Mouse (Mus musculus): ENCODE measurements around the gene BC049762. TPM values are rescaled to one million over a fixed set of nuclear protein-coding genes. Genes with fewer than 3 reads are reported as not detected.

BC049762 gene
- total and polyA plus RNA-seq, 3 experiments = 0.11 TPM; not detected in 2

DNA sequence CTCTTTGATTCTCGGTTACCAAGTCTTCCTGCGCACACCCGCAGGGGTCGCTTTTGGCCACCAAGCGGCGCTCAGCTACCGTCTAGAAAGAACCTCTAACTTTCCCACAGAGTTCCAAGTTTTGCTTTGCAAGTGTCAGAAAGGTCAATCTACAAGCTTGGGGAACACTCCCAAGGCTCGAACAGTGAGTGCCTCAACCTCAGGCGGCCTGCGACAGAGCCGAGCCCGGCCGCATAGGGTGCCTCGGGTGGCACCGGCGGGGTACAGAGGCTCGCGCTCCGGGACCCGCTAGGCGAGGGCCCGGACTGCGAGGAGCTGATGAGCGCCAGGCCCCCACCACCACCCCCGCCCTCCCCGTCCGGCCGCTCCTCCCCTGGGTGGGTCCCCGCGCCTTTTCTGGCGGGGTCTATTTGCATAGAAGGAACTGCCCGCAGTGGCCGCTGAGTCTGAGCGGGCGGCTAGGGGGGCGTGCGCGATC, 26.8 kb upstream of the BC049762 start, which contains the start of gene Col23a1:
Gene Col23a1 (plus strand): TSS at position 357 of the 478 bp plus-strand sequence.
- no peaks in the 10 kb centered on the region for H3K79me2 ChIP-seq (ENCODE audit: control insufficient read depth, insufficient read depth, low read length, poor library complexity)
- H3K4me3 ChIP-seq (ENCODE audit: control insufficient read depth in 1 of 2, insufficient read depth in 1 of 2, low read depth in 2 of 2, low read length in 2 of 2) = no peak within 1 kb of the TSS
- H3K27me3 ChIP-seq (ENCODE audit: control insufficient read depth in 1 of 2, insufficient read depth in 2 of 2, low read length in 2 of 2) = no peaks in the 10 kb centered on the region
- TF ChIP-seq EP300 (IDR thresholded peaks at IDR 0.05; ENCODE audit: low read depth in 1 of 2, low read length in 2 of 2) = no peak
- no peak for TF ChIP-seq GABPA (IDR thresholded peaks at IDR 0.05; ENCODE audit: low read depth, low read length)
- peak in 1 of 3 experiments; percentile 3; a peak in 1 of 6 replicates for TF ChIP-seq CTCF (IDR thresholded peaks at IDR 0.05 in 2 of 3, conservative IDR thresholded peaks at IDR 0.05 in 1 of 3; ENCODE audit: control insufficient read depth in 1 of 3, insufficient read depth in 1 of 3, low read depth in 2 of 3, low read length in 3 of 3, poor library complexity in 1 of 3, severe bottlenecking in 1 of 3)
- TF ChIP-seq UBTF (IDR thresholded peaks at IDR 0.05; ENCODE audit: borderline replicate concordance, insufficient read depth, low read depth, low read length) = no peak
- no peak for TF ChIP-seq POLR2AphosphoS5 (IDR thresholded peaks at IDR 0.05; ENCODE audit: borderline replicate concordance, low read depth, low read length)
- no peak for TF ChIP-seq BHLHE40 (IDR thresholded peaks at IDR 0.05; ENCODE audit: borderline replicate concordance, low read depth, low read length)
- H3K27ac ChIP-seq (ENCODE audit: control insufficient read depth, low read depth, low read length) = no peak within 1 kb of the TSS
- no peaks in the 10 kb centered on the region for H3K4me1 ChIP-seq (ENCODE audit: control insufficient read depth in 1 of 2, insufficient read depth in 2 of 2, low read length in 2 of 2)
- DNase-seq (ENCODE audit: low read depth, low spot score) = no peak
- no peaks in the 10 kb centered on the region for H3K9me3 ChIP-seq (replicated peaks; ENCODE audit: insufficient read depth, low read length)
- H3K36me3 ChIP-seq (ENCODE audit: control insufficient read depth in 1 of 2, insufficient read depth in 2 of 2, low read length in 2 of 2) = no peaks in the 10 kb centered on the region
- H3K9ac ChIP-seq (ENCODE audit: control insufficient read depth, low read depth, low read length, poor library complexity, severe bottlenecking) = no peak within 1 kb of the TSS

DNA sequence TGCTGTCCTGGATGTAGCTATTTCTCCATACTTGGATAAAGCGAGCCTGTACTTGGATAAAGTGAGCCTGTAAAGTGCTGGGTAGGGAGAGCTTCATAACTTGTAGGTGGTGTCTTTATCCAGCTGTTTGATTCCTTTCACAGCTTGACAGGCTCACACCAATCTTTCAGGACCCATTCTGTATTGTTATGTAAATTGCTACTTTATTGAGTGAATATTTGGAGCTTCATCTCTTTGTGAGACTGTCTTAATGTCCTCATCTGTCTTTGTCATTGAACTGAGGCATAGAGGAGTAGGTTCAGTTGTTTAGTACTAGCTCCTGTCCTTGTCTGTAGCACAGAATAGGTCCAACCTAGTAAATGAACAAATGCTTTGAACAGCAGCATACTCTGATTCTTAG, 11.6 kb upstream of the BC049762 start:
- no peak for TF ChIP-seq ZKSCAN1 (IDR thresholded peaks at IDR 0.05; ENCODE audit: low read depth, low read length)
- no peak for TF ChIP-seq SMC3 (IDR thresholded peaks at IDR 0.05; ENCODE audit: low read depth, low read length)
- no peak for TF ChIP-seq ZNF384 (IDR thresholded peaks at IDR 0.05; ENCODE audit: low read depth, low read length)
- TF ChIP-seq ZMIZ1 (IDR thresholded peaks at IDR 0.05; ENCODE audit: low read depth, low read length) = no peak
- TF ChIP-seq NELFE (IDR thresholded peaks at IDR 0.05; ENCODE audit: low read depth, low read length) = no peak
- no peak for TF ChIP-seq BHLHE40 (IDR thresholded peaks at IDR 0.05; ENCODE audit: borderline replicate concordance, low read depth, low read length)
- TF ChIP-seq POLR2AphosphoS2 (IDR thresholded peaks at IDR 0.05; ENCODE audit: low read length) = no peak
- TF ChIP-seq ZC3H11A (IDR thresholded peaks at IDR 0.05; ENCODE audit: low read depth, low read length) = no peak
- TF ChIP-seq JUND (IDR thresholded peaks at IDR 0.05; ENCODE audit: low read depth, low read length) = no peak
- no peak for TF ChIP-seq CTCF (IDR thresholded peaks at IDR 0.05 in 2 of 3, conservative IDR thresholded peaks at IDR 0.05 in 1 of 3; ENCODE audit: control insufficient read depth in 1 of 3, insufficient read depth in 1 of 3, low read depth in 2 of 3, low read length in 3 of 3, poor library complexity in 1 of 3, severe bottlenecking in 1 of 3)
- TF ChIP-seq KAT2A (conservative IDR thresholded peaks at IDR 0.05; ENCODE audit: low read depth, low read length) = no peak
- TF ChIP-seq GATA1 (IDR thresholded peaks at IDR 0.05; ENCODE audit: low read depth, low read length) = no peak
- H3K36me3 ChIP-seq (ENCODE audit: control insufficient read depth in 1 of 2, insufficient read depth in 2 of 2, low read length in 2 of 2) = peaks cover 6 to 76% of the 10 kb centered on the region in 2 experiments
- H3K9me3 ChIP-seq (replicated peaks; ENCODE audit: insufficient read depth, low read length) = no peaks in the 10 kb centered on the region
- DNase-seq (ENCODE audit: low read depth, low spot score) = no peak
- no peak overlapping the region for H3K9ac ChIP-seq (ENCODE audit: control insufficient read depth, low read depth, low read length, poor library complexity, severe bottlenecking)
- H3K27ac ChIP-seq (ENCODE audit: control insufficient read depth, low read depth, low read length) = no peak overlapping the region
- peaks cover 3% of the 10 kb centered on the region; the same call in 1 of the 2 replicates for H3K79me2 ChIP-seq (ENCODE audit: control insufficient read depth, insufficient read depth, low read length, poor library complexity)
- no peaks in the 10 kb centered on the region for H3K27me3 ChIP-seq (ENCODE audit: control insufficient read depth in 1 of 2, insufficient read depth in 2 of 2, low read length in 2 of 2)
- no peak overlapping the region for H3K4me3 ChIP-seq (ENCODE audit: control insufficient read depth in 1 of 2, insufficient read depth in 1 of 2, low read depth in 2 of 2, low read length in 2 of 2)
- H3K4me1 ChIP-seq (ENCODE audit: control insufficient read depth in 1 of 2, insufficient read depth in 2 of 2, low read length in 2 of 2) = no peaks in the 10 kb centered on the region
